Mouse (Mus musculus) ES-E14 (cell line): Measurements from ENCODE around the gene Irx3. TPM values are rescaled to one million over a fixed set of nuclear protein-coding genes. Genes with fewer than 3 reads are reported as not detected.

Experiments used
- DNase-seq: peaks from one replicate; pipeline ENCODE4 v3.0.0-alpha.2; 2013; ENCODE audit warnings: low read depth, low spot score
- H3K27ac ChIP-seq: 2 replicates; pipeline ENCODE4 v1.5.1; 2012; ENCODE audit warnings: low read depth, mild to moderate bottlenecking, low read length, moderate library complexity, mixed read lengths; ENCODE audit not compliant: poor library complexity, insufficient read depth, severe bottlenecking
- H3K36me3 ChIP-seq: 2 replicates; pipeline ENCODE4 v1.6.1; 2012; ENCODE audit warnings: mild to moderate bottlenecking, low read length, moderate library complexity, mixed read lengths; ENCODE audit not compliant: control insufficient read depth, poor library complexity, insufficient read depth, severe bottlenecking
- H3K4me1 ChIP-seq, 2 experiments: fragments of 150-350 bp in 1 of 2; sonication (generic) in 1 of 2; 2 replicates each; pipeline ENCODE4 v1.6.1; 2012; ENCODE audit warnings: low read length in 2 of 2, mild to moderate bottlenecking in 1 of 2, mixed read lengths in 1 of 2; ENCODE audit not compliant: control insufficient read depth in 2 of 2, insufficient read depth in 2 of 2, poor library complexity in 1 of 2
- H3K4me3 ChIP-seq, 2 experiments: fragments of 150-350 bp in 1 of 2; sonication (generic) in 1 of 2; 2 replicates each; pipeline ENCODE4 v1.5.1; 2012; ENCODE audit warnings: low read length in 2 of 2, low read depth in 1 of 2, mild to moderate bottlenecking in 1 of 2, mixed read lengths in 1 of 2; ENCODE audit not compliant: insufficient read depth in 1 of 2, poor library complexity in 1 of 2, severe bottlenecking in 1 of 2
- H3K9ac ChIP-seq: 2 replicates; pipeline ENCODE4 v1.6.1; 2012; ENCODE audit warnings: low read depth, mild to moderate bottlenecking, low read length, mixed read lengths; ENCODE audit not compliant: poor library complexity, insufficient read depth, severe bottlenecking
- H3K9me3 ChIP-seq: fragments of 150-350 bp; sonication (generic); 2 replicates; pipeline ENCODE4 v1.6.1; 2012; ENCODE audit warnings: low read depth, mild to moderate bottlenecking, low read length; ENCODE audit not compliant: control insufficient read depth, insufficient read depth
- CHD2 ChIP-seq: IDR thresholded peaks from 2 replicates; pipeline ENCODE4 v1.6.1; 2014; ENCODE audit warnings: mild to moderate bottlenecking, low read depth, low read length, inconsistent platforms
- HCFC1 ChIP-seq: IDR thresholded peaks from 2 replicates; pipeline ENCODE4 v1.6.1; 2012; ENCODE audit warnings: low read length, inconsistent platforms, borderline replicate concordance; ENCODE audit not compliant: insufficient read depth
- MAFK ChIP-seq: IDR thresholded peaks from 2 replicates; pipeline ENCODE4 v1.6.1; 2014; ENCODE audit warnings: mild to moderate bottlenecking, low read depth, low read length, inconsistent platforms; ENCODE audit not compliant: insufficient read depth
- ZC3H11A ChIP-seq: IDR thresholded peaks from 2 replicates; pipeline ENCODE4 v1.6.1; 2012; ENCODE audit warnings: low read depth, mild to moderate bottlenecking, inconsistent platforms, low read length, borderline replicate concordance
- ZNF384 ChIP-seq: IDR thresholded peaks from 2 replicates; pipeline ENCODE4 v1.6.1; 2012; ENCODE audit warnings: low read depth, low read length, inconsistent platforms
- in situ Hi-C, 2 experiments: fragments of 600-800 bp; cut with MboI; formaldehyde crosslinking; loops; one replicate each; pipeline ENCODE4 v1.15.1; 2025; ENCODE audit warnings: low sequenced_read_pairs in 2 of 2, inconsistent platforms in 1 of 2; ENCODE audit not compliant: unreplicated experiment in 2 of 2
- total RNA-seq: library from RNA; depleted of rRNA; stranded (reverse); fragments of 300-350 nt; gene quantifications from 2 replicates; pipeline ENCODE4 v1.2.3, GENCODE M21; 2012

Irx3 gene
- total RNA-seq, 1 experiment: 0.98 TPM

GRCm38 (mm10) chr8:91800523-91801240 lies 1.2 kb downstream of the Irx3 start:
- DNase-seq: no peak
- TF ChIP-seq ZC3H11A (no peak), MAFK (no peak), ZNF384 (no peak), HCFC1 (no peak), CHD2 (no peak)

DNA sequence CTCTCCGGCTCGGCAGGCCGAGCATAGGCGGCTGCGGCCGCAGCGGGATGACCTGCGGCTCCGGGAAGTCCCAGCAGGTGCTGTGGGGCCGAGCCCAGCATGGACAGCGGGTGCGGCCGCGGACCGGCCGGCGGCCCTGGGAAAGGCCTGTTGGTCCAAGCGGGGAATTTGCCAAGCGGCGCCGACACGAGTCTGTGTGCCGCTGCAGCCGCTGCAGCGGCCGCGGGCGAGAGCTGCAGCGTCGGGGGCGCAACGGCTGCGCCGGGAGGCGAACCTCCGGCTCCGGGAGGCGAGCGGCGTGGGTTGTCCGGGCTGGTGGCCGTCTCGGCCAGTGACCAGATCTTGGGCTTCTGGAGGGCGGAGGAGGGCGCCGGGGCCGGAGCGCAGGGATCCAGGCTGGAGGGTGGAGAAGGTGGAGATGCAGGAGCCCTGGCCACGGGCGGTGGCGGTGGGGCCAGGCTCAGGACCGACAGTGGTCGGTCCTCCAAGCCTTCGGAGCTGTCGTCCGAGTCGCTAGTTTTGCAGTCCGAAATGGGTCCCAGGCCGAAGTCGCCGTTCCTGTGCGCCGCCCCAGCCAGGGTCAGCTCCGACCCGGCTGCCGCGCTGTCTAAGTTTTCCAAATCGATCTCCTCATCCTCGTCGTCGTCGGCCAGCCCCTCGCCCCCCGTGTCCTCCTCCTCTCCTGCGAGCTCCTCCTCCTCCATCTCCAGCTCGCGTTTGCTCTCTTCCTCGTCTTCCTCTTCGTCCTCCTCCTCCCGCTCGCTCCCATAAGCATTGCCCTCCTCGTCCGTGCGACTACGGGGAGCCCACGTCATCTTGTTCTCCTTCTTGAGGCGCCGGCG lies 2.0 kb downstream of the Irx3 start:
- Histone ChIP-seq H3K4me3 (peak overlapping the region; percentile 70 to 83; a peak in 2 of 4 replicates), H3K9ac (no peak overlapping the region; the same call in 1 of the 2 replicates), H3K9me3 (no peaks in the 10 kb centered on the region), H3K27ac (no peak overlapping the region), H3K36me3 (no peaks in the 10 kb centered on the region), H3K4me1 (peaks cover 0 to 5% of the 10 kb centered on the region in 2 experiments; a peak in 2 of 4 replicates)
- no peak for TF ChIP-seq HCFC1
- TF ChIP-seq ZC3H11A: no peak
- no peak for TF ChIP-seq MAFK
- no peak for TF ChIP-seq CHD2
- TF ChIP-seq ZNF384: no peak
- in situ Hi-C loops: loop anchor here (5.0 to 10.0 kb wide), 5 partner anchors 265 to 875 kb away; partner anchors contain the start of gene Irx6 (in 1 of the 2)
- DNase-seq: no peak

More at GRCm38 (mm10) chr8:91800523-91801240, 1.2 kb downstream of the Irx3 start:
- in situ Hi-C loops: loop anchor here (5.0 to 10.0 kb wide), 4 partner anchors 334 to 874 kb away; partner anchors contain the start of gene Irx6 (in 1 of the 2)
- Histone ChIP-seq H3K27ac (no peak overlapping the region), H3K9ac (peak overlapping the region; percentile 54), H3K9me3 (no peaks in the 10 kb centered on the region), H3K4me3 (peak overlapping the region; percentile 70 to 83), H3K36me3 (no peaks in the 10 kb centered on the region), H3K4me1 (peaks cover 0 to 7% of the 10 kb centered on the region in 2 experiments; a peak in 2 of 4 replicates)

DNA sequence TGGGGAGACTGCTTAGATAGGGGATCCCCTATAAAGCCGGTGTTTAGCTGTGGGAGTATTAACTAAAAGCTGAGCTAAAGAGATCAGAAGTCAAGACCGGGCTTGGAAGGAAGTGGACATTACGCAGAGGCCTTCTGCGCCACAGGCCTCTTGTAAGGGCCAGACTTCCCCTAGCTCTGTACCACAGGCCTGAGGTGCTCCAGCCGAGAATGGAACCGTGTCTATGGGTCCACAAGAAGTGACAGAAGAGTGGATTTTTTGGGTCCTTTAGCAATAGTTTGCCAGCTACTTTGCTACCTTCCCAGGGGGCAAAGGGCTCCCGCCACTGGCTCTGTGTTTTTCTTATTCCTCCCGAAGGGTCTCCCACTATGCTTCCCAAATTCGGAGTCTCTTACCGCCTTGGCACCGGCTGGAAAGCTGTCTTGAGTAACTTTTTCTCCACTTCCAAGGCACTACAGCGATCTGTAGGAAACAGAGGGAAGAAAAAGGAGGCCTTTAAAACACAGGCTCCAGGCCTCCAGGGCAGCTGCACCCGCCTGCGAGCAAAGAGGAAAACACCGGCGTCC lies 2.8 kb downstream of the Irx3 start:
- in situ Hi-C loops: loop anchor here in 1 of 2 experiments (10.0 kb wide), 1 partner anchor 264 kb away; no protein-coding TSS in a partner anchor
- TF ChIP-seq CHD2 (no peak), ZC3H11A (no peak), HCFC1 (no peak), ZNF384 (no peak), MAFK (no peak)
- Histone ChIP-seq H3K27ac (no peak overlapping the region), H3K4me3 (peak overlapping the region in 1 of 2 experiments; percentile 70; a peak in 1 of 4 replicates), H3K9ac (no peak overlapping the region), H3K4me1 (peaks cover 0 to 5% of the 10 kb centered on the region in 2 experiments; a peak in 2 of 4 replicates), H3K36me3 (no peaks in the 10 kb centered on the region), H3K9me3 (no peaks in the 10 kb centered on the region)
- DNase-seq: no peak
